Mouse (Mus musculus): ENCODE measurements around the gene Nfu1.

DNA sequence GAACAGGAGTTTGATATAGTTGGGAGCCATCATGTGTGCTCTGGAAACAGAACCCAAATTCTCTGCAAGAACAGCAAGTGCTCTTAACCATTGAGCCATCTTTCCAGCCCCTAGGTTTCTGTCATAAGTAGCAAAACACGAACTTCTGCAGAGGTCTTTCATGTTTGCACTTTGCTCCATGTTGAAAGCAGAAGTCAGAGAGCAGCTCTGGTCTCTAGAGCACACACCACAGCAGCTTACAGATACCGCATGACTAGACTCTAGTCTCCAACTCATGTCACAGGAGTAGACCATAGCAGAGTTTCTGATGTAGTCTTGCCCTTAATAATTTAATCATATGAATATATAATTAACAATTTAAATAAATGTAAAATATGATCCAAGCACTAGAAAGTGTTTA, 59.2 kb downstream of the Nfu1 start:
- no peak for TF ChIP-seq CTCF (IDR thresholded peaks at IDR 0.05; ENCODE audit: low read depth, low read length)
- no peak for TF ChIP-seq POLR2A (IDR thresholded peaks at IDR 0.05; ENCODE audit: borderline replicate concordance, low read depth, low read length)
